Mouse (Mus musculus) urinary bladder, postnatal 10 days (tissue): Measurements from ENCODE around the gene Cpne9.
"Not testable (repeated sequence)": the region's sequence is repeated elsewhere in the genome, so short reads cannot be mapped to it uniquely, and the experiment has no call there.

Source experiments
- DNase-seq: peaks from one replicate; pipeline ENCODE4 v3.0.0; 2022; ENCODE audit warnings: low spot score

Cpne9 gene

DNA sequence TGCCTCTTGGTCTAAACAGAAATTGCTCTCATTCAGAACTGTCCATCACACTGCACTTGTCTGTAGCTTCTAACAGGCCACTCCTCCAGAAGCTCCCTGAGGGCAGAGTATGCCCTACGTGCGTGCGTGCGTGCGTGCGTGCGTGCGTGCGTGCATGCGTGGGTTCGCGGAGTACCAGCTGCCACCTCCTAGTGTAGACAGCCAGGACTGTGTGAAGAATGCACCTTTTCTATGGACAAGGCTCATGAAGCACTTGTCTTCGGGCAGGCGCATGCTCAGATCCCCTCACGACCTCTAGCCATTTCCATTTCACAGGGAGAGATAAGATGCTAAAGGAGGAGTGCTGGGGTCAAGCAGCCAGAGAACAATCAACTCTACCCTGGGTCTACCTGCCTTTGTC is 7.2 kb downstream of the Cpne9 start:
- no peak for DNase-seq

DNA sequence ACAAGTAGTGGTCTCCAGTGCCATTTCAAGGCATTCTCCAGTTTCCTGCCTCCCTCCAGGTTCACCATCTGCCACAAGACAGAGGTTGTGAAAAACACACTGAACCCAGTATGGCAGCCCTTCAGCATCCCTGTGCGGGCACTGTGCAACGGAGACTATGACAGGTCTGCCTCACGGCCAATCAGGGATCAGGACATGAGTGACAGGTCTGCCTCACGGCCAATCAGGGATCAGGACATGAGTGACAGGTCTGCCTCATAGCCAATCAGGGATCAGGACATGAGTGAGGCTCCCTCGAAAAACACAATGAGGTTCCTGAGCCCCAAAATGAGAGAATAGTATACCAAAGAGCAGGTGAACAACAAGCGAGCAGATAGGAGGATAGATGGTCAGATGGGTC is 8.2 kb downstream of the Cpne9 start:
- DNase-seq: no peak

DNA sequence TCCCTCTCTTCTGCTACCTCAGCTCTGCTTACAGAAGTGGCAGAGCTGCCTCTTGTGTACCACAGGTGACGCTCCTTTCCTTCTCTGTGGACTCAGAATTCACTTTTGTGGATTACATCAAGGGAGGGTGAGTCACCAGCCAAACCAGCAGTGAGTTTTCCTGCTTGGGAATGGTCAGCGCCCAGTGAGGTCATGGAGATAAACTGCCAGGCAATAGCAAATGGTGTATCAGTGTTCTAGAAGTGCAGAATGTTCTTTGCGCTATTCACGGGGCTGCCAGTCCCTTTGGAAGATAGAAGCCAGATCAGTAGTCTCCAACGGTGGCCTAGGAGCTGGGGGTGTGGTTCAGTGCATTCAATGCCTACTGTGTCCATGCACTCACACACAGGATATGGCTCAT is 10.8 kb downstream of the Cpne9 start:
- DNase-seq: no peak

DNA sequence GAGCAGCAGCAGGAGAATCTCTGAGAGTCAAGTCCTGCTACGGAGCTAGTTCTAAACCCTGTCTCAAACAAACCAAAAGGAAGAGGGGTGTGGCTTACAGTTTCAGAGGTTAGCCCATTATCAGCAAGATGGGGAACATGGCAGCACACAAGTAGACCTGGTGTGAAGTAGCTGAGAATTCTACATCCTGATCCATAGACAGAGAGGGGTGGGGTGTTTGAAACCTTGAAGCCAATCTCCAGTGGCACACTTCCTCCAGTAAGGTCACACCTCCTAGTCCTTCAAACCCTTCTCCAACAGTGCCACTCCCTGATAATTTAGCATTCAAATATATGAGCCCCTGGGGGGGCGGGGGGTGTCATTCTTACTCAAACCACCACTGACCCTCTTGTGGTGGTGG is 13.9 kb downstream of the Cpne9 start:
- no peak for DNase-seq

DNA sequence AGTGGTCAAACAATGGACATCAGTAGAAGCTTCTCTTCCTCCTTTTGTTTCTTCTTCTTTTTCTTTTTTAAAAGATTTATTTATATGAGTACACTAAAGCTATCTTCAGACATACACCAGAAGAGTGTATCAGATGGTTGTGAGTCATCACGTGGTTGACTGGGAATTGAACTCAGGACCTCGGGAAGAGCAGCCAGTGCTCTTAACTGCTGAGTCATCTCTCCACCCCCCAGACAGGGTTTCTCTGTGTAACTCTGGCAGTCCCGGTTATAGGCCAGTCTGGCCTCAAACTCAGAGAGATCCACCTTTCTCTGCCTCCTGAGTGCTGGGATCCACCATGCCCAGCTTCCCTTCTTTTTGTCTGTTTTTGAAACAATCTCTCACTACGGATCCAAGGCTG is 14.5 kb downstream of the Cpne9 start:
- no peak for DNase-seq

DNA sequence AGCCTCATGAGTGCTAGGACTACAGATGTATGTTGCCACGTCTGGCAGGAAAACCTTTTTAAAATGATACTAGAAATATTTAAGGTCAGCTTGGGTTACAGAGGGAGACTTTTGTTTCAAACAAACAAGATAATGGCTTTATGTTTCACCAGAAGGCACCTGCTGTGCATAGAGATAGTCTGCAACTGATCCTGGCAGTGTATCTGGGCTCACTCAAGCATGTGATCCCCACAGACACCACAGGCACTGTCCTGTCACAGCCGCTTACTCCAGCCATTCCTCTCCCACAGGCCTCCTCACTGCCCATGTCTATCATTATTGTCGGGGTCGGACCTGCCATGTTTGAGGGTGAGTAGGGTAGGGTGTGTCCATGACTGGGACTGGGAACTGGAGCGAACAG is 19.2 kb downstream of the Cpne9 start:
- DNase-seq: no peak

DNA sequence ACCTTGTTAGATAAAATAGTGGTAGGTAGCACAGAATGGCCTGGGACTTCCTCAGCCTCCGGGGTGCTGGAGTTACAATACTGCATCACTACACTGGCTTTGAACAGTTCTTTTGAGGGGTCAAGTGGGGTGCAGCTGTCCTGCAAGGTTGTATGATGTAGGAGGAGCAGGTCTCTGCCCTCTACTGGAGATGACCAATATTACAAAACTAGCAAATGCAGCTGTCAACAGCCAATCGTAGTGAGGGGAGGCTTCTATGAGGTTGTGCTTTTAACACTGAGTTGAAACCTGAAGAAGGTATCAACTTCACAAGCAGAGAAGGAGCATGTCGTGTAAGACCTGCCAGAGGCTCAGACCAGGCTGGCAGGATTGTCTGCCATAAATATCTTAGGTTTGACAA is 20.2 kb downstream of the Cpne9 start:
- DNase-seq: no peak

DNA sequence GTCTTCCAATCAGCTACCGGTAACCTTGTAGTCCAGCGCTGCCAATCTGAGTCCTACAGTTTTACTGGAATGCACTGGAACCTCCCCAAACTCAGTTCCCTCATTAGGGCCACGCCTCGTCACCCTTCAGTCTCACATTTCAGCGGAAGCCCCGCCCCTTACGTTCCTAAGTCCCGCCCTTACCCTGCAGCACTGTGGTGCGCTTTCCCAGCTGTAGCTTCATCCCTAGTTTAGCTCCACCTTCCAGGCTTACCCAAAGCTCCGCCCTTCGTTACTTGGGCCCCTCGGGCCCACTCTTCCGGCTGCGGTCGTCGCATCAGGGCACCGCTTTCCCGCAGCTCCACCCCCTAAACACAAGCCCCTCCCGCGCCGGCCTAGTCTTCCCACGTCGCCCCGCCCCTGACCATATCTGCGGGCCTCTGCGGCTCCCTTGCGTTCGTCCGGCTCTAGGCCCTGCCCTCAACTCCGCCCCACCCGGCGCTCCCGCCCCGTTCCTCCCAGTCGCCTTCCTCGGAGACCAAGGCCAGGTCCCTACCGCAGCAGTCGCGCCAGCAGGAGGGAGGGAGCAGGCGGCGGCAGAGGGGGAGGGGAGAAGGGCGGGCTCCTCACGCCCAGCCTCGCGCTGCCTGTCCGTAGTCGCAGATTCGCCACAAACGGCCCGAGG is 24.3 kb downstream of the Cpne9 start:
- peak; percentile 99 for DNase-seq

DNA sequence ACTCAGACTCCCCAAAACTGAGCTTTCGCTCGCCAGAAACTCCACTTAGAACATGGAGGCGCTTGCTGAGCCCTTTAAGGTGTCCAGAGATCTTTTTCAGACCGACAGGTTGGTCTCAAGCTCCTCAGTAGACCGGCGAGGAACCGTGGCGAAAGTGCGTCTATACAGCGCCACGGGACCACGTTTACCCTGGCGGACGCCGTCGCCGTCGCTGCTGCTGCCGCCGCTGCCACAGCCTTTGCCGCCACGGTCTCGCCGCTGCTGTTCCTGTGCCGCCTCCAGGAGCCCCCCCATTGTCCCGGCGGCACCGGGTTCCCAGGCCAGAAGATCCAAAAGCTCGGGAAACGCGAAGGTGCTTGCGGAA is 24.9 kb downstream of the Cpne9 start, which contains the start of gene Brpf1:
TSS of gene Brpf1 (plus strand) at position 152 of the 364 bp plus-strand sequence.
- DNase-seq: no peak

DNA sequence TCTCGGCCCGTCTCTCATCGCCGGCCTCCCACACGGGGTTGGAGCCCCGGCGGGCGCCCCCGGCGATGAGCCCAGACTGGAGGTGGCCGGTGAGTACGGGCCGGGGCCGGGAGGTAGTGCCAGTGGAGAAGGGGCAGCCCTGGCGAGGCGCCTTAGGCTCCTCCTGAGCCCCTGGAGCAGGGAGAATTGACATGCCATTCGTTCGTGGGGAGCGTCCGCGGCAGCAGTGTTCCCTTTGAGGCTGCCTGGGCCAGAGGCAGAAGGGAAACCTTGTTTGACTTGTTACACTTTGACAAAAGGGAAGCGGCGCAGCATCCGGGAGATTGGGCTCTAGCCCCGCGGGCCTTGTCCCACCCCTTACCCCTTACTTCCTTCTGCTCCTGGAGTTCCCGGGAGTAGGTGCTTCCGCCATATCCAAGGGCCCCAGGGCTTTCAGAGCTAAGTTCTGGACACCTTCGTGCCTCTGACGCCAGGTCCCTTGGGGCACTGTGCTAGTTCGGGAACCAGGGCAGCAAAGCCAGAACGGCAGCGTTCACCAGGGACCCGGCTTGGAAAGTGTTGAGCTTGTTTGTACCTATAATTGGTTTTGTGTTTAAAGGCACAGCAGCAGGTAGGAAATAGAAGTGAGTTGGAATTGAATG is 25.5 kb downstream of the Cpne9 start:
- no peak for DNase-seq

DNA sequence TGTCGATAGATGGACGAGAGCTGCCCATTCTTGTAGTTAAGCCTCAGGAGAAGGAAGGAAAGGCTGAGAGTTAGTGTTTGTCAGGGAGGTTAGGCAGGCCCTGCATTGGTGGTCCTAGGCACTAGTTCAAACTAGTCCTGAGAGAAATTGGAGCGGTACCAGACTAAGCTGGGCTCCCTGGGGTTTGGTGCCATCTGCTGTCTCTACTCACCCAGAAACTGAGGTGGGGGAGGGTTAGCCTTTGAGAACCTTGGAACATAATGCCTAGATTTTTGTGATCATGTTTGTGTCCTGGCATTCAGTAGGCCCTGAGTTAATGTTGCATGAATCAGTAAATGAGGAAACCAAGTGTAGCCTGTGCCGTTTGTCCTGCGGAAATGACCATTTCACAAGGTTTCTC is 26.0 kb downstream of the Cpne9 start:
- DNase-seq: no peak

DNA sequence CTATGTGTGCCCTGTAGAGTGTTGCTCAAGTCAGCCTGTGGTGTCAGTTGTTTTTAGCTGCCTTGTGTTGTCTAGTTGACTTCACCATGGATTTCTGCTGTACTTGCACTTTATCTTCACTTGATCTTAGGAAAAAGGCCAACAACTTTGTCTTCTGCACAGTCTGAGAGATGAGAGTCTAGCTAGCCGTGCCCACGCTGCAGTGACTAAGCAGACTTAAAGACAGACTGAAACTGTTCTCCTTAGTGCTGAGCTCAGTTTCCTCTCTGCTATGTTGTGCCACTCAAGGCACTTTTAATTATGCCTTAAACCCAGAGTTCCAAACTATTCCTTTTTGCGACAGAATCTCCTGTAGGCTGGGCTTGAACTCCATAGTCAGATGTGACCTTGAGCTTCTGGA is 33.9 kb downstream of the Cpne9 start:
- no peak for DNase-seq

DNA sequence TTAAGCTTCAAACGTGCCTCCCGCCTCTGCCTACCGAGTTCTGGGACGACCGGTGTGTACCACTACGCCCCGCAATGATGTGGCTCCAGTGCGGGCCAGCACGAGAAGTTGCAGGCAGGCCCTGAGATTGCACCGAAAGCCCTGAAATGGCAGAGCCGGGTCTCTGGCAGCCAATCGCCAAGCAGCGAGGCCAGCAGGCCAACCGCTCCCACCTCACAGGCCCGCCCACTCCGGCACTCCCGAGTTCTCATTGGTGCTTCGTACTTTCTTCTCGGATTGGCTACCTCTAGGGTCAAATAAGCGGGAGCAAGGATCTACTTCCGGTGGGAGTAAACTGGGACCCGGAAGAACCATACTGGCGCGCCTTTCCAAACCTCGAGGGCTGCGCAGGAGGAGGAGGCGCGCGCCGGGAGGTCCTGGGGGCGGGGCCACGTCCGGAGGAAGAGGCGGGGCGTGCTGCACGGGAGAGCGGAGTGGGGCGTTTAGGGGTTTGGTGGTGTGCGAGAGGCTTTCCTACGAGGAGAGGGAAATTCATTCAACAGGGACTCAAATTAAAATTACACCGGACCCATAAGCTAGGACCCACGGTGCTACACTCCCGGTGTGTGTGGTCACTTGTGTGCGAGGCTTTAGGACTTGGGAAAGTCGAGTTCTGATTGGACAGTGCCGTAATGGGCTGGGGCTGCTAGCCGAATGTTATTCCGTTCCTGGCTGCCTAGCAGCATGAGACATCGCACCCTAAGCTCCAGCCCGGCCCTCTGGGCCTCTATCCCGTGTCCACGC is 44.6 kb downstream of the Cpne9 start, which contains the start of gene Ogg1:
TSS of gene Ogg1 (plus strand) at position 440 of the 783 bp plus-strand sequence.
- peak; percentile 88 for DNase-seq

DNA sequence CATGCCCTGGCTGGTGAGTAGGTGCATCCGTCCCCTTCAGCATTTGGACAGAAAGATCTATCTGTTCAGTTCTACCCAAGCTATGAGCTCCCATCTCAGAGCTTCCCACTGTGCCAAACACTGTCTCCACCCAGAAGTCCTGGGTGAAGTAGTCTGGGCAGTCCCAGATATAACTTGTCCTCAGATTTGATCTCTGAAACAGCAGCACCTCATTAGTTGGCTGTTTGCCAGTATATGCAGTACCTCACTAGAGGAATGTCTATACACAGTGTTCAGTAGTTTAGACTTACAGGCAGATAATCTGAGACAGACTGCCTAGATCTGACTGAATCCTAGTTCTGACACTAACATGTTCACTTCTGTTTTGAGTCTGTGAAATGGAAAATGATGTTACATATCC is 47.3 kb downstream of the Cpne9 start:
- no peak for DNase-seq

DNA sequence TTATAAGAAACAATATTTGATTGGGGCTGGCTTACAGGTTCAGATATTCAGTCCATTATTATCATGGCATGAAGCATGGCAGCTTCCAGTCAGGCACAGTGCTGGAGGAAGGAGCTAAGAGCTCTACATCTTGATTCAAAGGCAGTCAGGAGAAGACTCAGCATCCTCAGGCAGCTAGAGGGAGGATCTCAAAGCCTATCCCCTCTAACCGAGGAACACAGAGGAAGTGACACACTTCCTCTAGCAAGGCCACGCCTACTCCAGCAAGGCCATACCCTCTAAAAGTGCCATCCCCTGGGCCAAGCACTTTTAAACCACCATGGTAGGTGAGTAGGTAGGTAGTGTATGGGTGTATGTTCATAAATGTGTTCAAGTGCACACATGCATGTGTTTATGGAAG is 48.4 kb downstream of the Cpne9 start:
- DNase-seq: no peak

DNA sequence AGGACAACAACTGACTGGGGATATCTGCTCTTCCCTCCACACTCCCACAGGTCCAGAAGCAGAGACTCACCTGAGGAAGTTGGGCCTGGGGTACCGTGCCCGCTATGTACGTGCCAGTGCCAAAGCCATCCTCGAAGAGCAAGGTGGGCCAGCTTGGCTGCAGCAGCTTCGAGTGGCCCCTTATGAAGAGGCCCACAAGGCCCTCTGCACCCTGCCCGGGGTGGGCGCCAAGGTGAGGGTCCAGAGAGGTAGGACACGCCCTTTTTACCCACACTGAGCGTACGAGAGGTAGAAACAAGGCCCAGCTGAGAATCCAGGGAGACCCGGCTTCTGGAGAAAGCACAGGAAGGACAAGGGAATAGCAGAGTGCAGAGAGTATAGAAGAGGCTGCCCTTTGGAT is 49.6 kb downstream of the Cpne9 start:
- DNase-seq: no peak

DNA sequence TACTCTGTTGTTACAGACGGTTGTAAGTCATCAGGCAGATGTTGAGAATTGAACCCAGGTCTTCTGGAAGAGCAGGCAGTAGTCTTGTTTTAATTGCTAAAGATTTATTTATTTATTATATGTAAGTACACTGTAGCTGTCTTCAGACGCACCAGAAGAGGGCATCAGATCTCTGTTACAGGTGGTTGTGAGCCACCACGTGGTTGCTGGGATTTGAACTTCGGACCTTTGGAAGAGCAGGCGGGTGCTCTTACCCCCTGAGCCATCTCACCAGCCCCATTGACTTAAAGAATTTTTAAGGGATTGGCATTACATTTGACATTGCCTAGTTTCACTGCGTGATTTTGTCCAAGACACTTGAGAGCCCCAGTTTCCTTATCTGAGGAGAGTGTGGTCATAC is 50.6 kb downstream of the Cpne9 start:
- DNase-seq: not testable (repeated sequence)

DNA sequence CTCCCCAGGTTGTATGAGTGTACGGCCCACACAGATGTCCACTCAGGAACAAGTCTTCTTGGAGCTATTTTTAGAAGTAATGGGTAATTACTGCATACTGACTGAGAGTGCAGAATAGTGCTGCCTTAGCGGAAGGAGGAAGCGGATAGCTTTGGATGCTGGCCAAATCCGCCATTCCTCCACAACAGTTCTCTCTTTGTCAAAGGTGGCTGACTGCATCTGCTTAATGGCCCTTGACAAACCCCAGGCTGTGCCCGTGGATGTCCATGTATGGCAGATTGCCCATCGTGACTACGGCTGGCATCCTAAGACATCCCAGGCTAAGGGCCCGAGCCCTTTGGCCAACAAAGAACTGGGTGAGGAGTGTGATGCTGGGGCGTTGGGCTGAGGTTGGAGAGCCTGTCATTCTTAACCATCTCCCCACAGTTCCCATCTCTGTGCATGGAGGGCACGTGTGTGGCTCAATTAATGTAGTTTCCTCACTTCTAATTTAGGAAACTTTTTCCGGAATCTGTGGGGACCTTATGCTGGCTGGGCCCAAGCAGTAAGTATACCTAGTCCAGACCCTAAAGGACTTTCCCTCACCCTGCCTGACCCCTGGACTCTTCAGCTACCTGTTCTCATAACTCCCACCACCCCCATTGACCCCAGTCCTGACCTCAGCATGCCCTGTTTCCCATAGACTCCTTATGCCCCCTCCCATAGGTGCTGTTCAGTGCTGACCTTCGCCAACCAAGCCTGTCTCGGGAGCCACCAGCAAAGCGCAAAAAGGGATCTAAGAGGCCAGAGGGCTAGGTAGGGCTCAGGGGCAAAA is 51.2 kb downstream of the Cpne9 start:
- DNase-seq: no peak

DNA sequence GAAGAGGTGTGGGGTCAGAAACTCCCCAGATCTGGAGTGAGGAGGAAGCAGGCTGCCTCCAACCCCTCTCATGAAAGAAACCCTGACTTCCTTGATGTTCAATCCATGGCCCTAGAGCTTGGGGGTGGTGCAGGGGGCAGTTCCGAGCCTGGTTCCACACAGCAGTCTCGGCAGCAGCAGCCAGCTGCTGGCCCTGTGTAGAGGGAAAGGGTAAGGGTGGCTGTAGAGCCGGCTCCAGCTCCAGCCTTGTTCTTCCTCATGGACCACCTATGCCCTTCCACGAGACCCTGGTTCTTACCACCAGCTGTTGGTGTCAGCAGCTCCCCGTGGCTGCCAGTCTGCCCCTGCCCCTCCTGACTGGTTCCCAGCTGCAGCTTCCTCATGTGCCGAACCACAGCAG is 52.1 kb downstream of the Cpne9 start:
- no peak for DNase-seq

DNA sequence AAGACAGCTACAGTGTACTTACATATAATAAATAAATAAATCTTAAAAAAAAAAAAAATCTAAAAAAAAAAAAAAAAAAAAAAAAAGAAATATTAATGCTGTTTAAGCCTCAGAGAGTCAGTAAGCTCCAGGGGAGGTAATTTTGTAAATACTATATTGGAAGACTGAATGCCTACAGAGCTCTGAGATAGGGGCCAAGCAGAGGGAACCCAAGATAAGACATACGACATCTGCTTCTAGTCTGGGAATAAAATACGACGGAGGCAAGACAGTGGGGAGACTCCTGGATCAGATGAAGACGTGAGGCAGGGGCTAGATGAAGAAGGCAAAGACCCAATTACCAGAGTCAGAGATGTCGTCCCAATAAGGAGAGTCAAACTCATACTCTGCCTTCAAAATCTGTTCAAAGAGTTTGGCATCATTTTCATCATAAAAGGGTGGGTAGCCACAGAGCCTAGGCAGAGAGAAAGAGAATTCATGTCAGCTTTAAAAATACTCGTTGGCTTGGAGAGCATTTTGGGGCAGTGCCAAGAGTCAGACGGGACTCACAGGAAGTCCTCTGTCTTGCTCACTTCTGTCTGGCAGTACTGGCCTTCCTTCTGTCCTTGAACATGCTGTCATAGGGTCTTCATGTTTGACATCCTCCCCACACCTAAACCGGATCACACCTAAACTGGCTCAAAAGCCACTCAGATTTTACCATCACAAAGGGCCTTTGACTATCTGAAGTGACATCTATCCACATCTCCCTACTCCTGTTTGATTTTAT is 54.9 kb downstream of the Cpne9 start:
- no peak for DNase-seq

DNA sequence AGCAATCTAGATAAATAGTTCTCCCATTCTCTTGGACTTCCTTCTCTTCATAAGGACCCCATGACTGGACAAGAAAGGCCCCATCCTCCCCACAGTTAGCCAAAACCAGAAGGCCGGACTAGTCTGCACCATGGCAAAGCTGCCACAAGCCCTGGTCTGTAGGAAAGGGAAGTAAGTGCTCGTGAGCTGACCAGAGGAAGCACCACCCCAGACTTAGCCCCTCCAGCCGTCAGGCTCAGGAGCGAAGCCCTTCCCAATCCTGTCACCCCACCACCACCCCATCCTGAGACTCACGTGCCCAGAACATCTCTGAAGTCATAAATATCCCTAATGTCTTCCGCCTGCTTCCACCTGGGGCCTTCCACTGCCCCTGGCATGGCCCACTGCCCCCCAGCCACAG is 59.5 kb downstream of the Cpne9 start:
- DNase-seq: no peak

DNA sequence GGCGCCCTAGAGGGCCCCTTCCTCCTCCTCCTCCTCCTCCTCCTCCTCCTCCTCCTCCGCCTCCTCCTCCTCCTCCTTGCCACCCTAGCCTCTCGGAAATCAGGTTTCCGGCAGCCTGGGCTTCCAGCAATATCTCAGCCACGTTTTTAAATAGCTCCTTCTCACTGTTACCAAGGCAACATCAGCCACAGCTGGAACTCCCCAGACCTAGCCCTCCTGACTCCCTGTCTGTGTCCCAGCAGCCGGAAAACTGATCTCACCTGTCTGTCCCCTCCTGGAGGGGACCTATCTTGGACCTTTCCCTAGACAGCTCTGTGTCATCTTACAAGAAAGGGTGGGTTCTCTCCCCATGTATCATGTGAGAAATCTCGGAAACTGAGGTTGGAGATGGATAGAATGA is 60.2 kb downstream of the Cpne9 start:
- DNase-seq: no peak
